Mouse (Mus musculus) B cell, adult (primary cell): Measurements from ENCODE around the gene Trpm4. TPM values are rescaled to one million over a fixed set of nuclear protein-coding genes. Genes with fewer than 3 reads are reported as not detected.

Experiments used
- total RNA-seq: library from RNA; stranded (reverse); gene quantifications from 4 replicates; pipeline ENCODE4 v1.2.4, GENCODE M21; 2023; ENCODE audit not compliant: inconsistent age

Trpm4 gene
- 5.9 to 13.0 TPM (median 9.1 TPM) in 4 replicates for total RNA-seq

GRCm38 (mm10) chr7:45333431-45333982 is at the start of gene Trpm4:
Gene Trpm4 (minus strand): TSS chr7:45333780.

GRCm38 (mm10) chr7:45370475-45371311 is 37.1 kb upstream of the Trpm4 start, which contains the start of gene Lin7b:
Gene Lin7b (minus strand): TSS chr7:45370583.

GRCm38 (mm10) chr7:45366652-45367019 is 33.1 kb upstream of the Trpm4 start, which contains the start of gene Ppfia3:
Gene Ppfia3 (minus strand): TSS chr7:45367019.

GRCm38 (mm10) chr7:45335056-45335455 is 1.5 kb upstream of the Trpm4 start, which contains the start of gene Hrc:
Gene Hrc (plus strand): TSS chr7:45335290.

GRCm38 (mm10) chr7:45277136-45277760 is 56.3 kb downstream of the Trpm4 start, which contains the start of gene Slc6a21:
Gene Slc6a21 (plus strand): TSS chr7:45277513.

Other genes starting within 250 kb of the Trpm4 start
- gene Rcn3, start 241.6 kb downstream of the Trpm4 start, total RNA-seq, result 2.0 to 5.7 TPM (median 3.9 TPM) in 4 replicates
- gene Fcgrt, start 229.9 kb downstream of the Trpm4 start, total RNA-seq, result 30.4 to 37.3 TPM (median 33.5 TPM) in 4 replicates
- 2,358 to 2,650 TPM (median 2,499 TPM) in 4 replicates for gene Rps11, start 209.3 kb downstream of the Trpm4 start, total RNA-seq
- 4,140 to 4,660 TPM (median 4,377 TPM) in 4 replicates for gene Rpl13a, start 205.0 kb downstream of the Trpm4 start, total RNA-seq
- 0.87 TPM in 1 of 4 replicates, not detected in the others for gene Gm45713, start 197.5 kb downstream of the Trpm4 start, total RNA-seq
- gene Flt3l, start 197.3 kb downstream of the Trpm4 start, total RNA-seq, result 70.7 to 77.9 TPM (median 74.1 TPM) in 4 replicates
- gene Pih1d1, start 179.5 kb downstream of the Trpm4 start, total RNA-seq, result 46.7 to 53.9 TPM (median 51.0 TPM) in 4 replicates
- 100 to 121 TPM (median 116 TPM) in 4 replicates for gene Aldh16a1, start 179.2 kb downstream of the Trpm4 start, total RNA-seq
- gene Slc17a7, start 169.8 kb downstream of the Trpm4 start, total RNA-seq, result not detected in 4 replicates
- not detected in 4 replicates for gene Gfy, start 154.2 kb downstream of the Trpm4 start, total RNA-seq
- not detected in 4 replicates for gene Pth2, start 152.8 kb downstream of the Trpm4 start, total RNA-seq
- 0.54 to 1.1 TPM (median 0.78 TPM) in 4 replicates for gene Ccdc155, start 128.9 kb downstream of the Trpm4 start, total RNA-seq
- gene Dkkl1, start 121.6 kb downstream of the Trpm4 start, total RNA-seq, result 1.3 to 2.7 TPM (median 2.0 TPM) in 3 of 4 replicates, not detected in the other
- gene Tead2, start 118.0 kb downstream of the Trpm4 start, total RNA-seq, result not detected in 4 replicates
- 1,683 to 1,834 TPM (median 1,832 TPM) in 4 replicates for gene Cd37, start 94.7 kb downstream of the Trpm4 start, total RNA-seq
- not detected in 4 replicates for gene Slc6a16, start 92.7 kb downstream of the Trpm4 start, total RNA-seq
- 0.51 to 0.64 TPM (median 0.60 TPM) in 4 replicates for gene Slc6a21, start 56.3 kb downstream of the Trpm4 start, total RNA-seq
- gene Hrc, start 1.5 kb upstream of the Trpm4 start, total RNA-seq, result not detected in 4 replicates
- gene Ppfia3, start 33.2 kb upstream of the Trpm4 start, total RNA-seq, result 0.13 to 0.33 TPM (median 0.23 TPM) in 4 replicates
- 1.2 TPM in 1 of 4 replicates, not detected in the others for gene Lin7b, start 36.8 kb upstream of the Trpm4 start, total RNA-seq
- gene Snrnp70, start 62.0 kb upstream of the Trpm4 start, total RNA-seq, result 574 to 602 TPM (median 590 TPM) in 4 replicates
- not detected in 4 replicates for gene Kcna7, start 71.9 kb upstream of the Trpm4 start, total RNA-seq
- not detected in 4 replicates for gene Ntf5, start 79.9 kb upstream of the Trpm4 start, total RNA-seq
- not detected in 4 replicates for gene Lhb, start 87.0 kb upstream of the Trpm4 start, total RNA-seq
- 15.2 to 19.8 TPM (median 17.4 TPM) in 4 replicates for gene Gys1, start 101.1 kb upstream of the Trpm4 start, total RNA-seq
- gene Ruvbl2, start 104.3 kb upstream of the Trpm4 start, total RNA-seq, result 38.2 to 60.2 TPM (median 47.5 TPM) in 4 replicates
- gene Ftl1, start 126.1 kb upstream of the Trpm4 start, total RNA-seq, result 648 to 704 TPM (median 682 TPM) in 4 replicates
- gene Bax, start 133.1 kb upstream of the Trpm4 start, total RNA-seq, result 107 to 138 TPM (median 119 TPM) in 4 replicates
- not detected in 4 replicates for gene Tulp2, start 148.1 kb upstream of the Trpm4 start, total RNA-seq
- 0.77 to 1.8 TPM (median 0.98 TPM) in 4 replicates for gene Gm45808, start 153.0 kb upstream of the Trpm4 start, total RNA-seq
- 2.9 to 3.9 TPM (median 3.5 TPM) in 4 replicates for gene Dhdh, start 155.0 kb upstream of the Trpm4 start, total RNA-seq
- 76.1 to 93.0 TPM (median 84.2 TPM) in 4 replicates for gene Nucb1, start 176.6 kb upstream of the Trpm4 start, total RNA-seq
- gene Ppp1r15a, start 192.5 kb upstream of the Trpm4 start, total RNA-seq, result 1,362 to 1,471 TPM (median 1,417 TPM) in 4 replicates
- gene Plekha4, start 192.6 kb upstream of the Trpm4 start, total RNA-seq, result 0.83 to 4.6 TPM (median 2.2 TPM) in 4 replicates
- gene Hsd17b14, start 221.1 kb upstream of the Trpm4 start, total RNA-seq, result not detected in 4 replicates
- 27.1 to 39.9 TPM (median 32.9 TPM) in 4 replicates for gene Bcat2, start 236.4 kb upstream of the Trpm4 start, total RNA-seq